Mouse (Mus musculus): ENCODE measurements at regions not wholly inside any gene's neighbourhood (a gene's known extent, or its start where the extent isn't known, plus 50 kb on each side); places are given as distances from the start of the nearest gene placed in this dataset.

- TF ChIP-seq CTCF (IDR thresholded peaks at IDR 0.05; ENCODE audit: low read depth) (no peak), EP300 (IDR thresholded peaks at IDR 0.05; ENCODE audit: low read depth) (no peak)
Observed at GRCm38 (mm10) chr4:16739785-16740184, 2865.5 kb upstream of the Gm12353 start.

All from liver, postnatal 0 days (tissue).